Mouse (Mus musculus) forebrain, embryonic 16.5 days (tissue): ENCODE measurements around the gene Batf3. TPM values are rescaled to one million over a fixed set of nuclear protein-coding genes. Genes with fewer than 3 reads are reported as not detected.

Experiments
- ATAC-seq: fragments of 200-750 bp; cut with Nextera tagmentation; 2 replicates; pipeline ENCODE4 v1.8.0; 2017; ENCODE audit warnings: mild to moderate bottlenecking, moderate library complexity
- H3K27ac ChIP-seq: fragments of 300-500 bp; sonication (generic); 2 replicates; pipeline ENCODE4 v1.5.1; 2014; ENCODE audit warnings: low read length, control low read depth
- H3K27me3 ChIP-seq: fragments of 300-500 bp; sonication (generic); replicated peaks from 2 replicates; pipeline ENCODE4 v1.6.1; 2014; ENCODE audit warnings: low read length; ENCODE audit not compliant: control insufficient read depth, insufficient read depth
- H3K36me3 ChIP-seq: fragments of 300-500 bp; sonication (generic); 2 replicates; pipeline ENCODE4 v1.6.1; 2014; ENCODE audit not compliant: control insufficient read depth, insufficient read depth
- H3K4me1 ChIP-seq: fragments of 300-500 bp; sonication (generic); replicated peaks from 2 replicates; pipeline ENCODE4 v1.6.1; 2014; ENCODE audit warnings: low read length; ENCODE audit not compliant: control insufficient read depth, insufficient read depth
- H3K4me2 ChIP-seq: fragments of 300-500 bp; sonication (generic); 2 replicates; pipeline ENCODE4 v1.6.1; 2014; ENCODE audit warnings: mild to moderate bottlenecking, low read length, control low read depth
- H3K4me3 ChIP-seq: fragments of 300-500 bp; sonication (generic); replicated peaks from 2 replicates; pipeline ENCODE4 v1.5.1; 2014; ENCODE audit warnings: mild to moderate bottlenecking, low read length, control low read depth
- H3K9ac ChIP-seq: fragments of 300-500 bp; sonication (generic); replicated peaks from 2 replicates; pipeline ENCODE4 v1.6.1; 2014; ENCODE audit warnings: low read depth, low read length, control low read depth
- H3K9me3 ChIP-seq: fragments of 300-500 bp; sonication (generic); 2 replicates; pipeline ENCODE4 v1.6.1; 2016; ENCODE audit warnings: low read length; ENCODE audit not compliant: control insufficient read depth
- WGBS: fragments of 180-500 bp; shearing (Covaris S2); extraction: QIAGEN DNeasy Blood & Tissue Kit; methylation state at CpG from one replicate; pipeline ENCODE4 v1.1.7; 2014; 5-methylcytosine and 5-hydroxymethylcytosine counted together
- polyA plus RNA-seq: library from polyadenylated mRNA; unstranded; fragments of >200 nt; fragmentation: Nextera tagmentation; extraction: Ambion mirVana; gene quantifications from 2 replicates; pipeline ENCODE4 v1.2.1, GENCODE M21; 2015

Batf3 gene
- polyA plus RNA-seq, 1 experiment from 2014 or later: 2.0 TPM

DNA sequence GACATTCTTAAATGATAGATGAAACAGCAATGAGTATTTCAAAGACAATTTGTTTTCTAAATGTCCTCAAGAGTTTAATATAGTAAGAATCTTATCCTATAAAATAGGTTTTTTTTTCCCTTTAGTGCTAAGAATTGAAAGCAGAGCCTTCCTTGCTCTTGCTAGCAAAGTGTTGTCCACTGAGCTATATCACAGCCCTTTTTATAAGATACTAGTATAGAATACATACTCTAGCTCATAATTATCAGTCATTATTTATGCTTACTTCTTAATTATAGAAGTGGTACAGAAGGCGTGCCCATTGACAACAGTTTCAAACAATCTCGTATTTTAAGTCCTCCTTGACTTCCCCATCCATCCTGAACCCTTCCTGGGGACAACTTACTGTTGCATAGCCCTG lies 33.1 kb upstream of the Batf3 start:
- no peaks in the 10 kb centered on the region for H3K36me3 ChIP-seq
- H3K27me3 ChIP-seq: no peaks in the 10 kb centered on the region
- H3K4me2 ChIP-seq: no peak overlapping the region
- peaks cover 13% of the 10 kb centered on the region for H3K4me1 ChIP-seq
- H3K27ac ChIP-seq: no peak overlapping the region
- ATAC-seq: no peak
- H3K9me3 ChIP-seq: no peaks in the 10 kb centered on the region
- H3K4me3 ChIP-seq: no peak overlapping the region
- 86% methylated on average over 2 of the region's 2 CpGs for WGBS
- H3K9ac ChIP-seq: no peak overlapping the region

DNA sequence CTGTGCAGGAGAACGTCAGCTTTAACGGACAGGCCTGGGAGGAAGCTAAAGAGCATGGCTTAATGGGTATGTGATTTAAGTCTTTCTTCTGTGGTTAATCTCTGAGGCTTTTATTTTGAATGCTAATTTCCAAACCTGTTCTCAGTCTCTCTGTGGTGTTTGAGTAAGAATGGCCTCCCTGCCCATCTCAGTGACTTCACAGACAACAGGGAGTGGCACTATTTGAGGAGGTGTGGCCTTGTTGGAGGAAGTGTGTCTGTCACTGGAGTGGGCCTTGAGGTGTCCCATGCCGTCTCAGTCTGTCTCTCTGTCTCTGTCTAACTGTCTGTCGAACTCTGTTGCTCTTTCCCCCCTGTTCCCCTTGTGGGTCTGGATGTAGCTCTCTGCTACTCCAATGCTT lies 32.5 kb upstream of the Batf3 start:
- H3K4me1 ChIP-seq: peaks cover 13% of the 10 kb centered on the region
- no peak for ATAC-seq

DNA sequence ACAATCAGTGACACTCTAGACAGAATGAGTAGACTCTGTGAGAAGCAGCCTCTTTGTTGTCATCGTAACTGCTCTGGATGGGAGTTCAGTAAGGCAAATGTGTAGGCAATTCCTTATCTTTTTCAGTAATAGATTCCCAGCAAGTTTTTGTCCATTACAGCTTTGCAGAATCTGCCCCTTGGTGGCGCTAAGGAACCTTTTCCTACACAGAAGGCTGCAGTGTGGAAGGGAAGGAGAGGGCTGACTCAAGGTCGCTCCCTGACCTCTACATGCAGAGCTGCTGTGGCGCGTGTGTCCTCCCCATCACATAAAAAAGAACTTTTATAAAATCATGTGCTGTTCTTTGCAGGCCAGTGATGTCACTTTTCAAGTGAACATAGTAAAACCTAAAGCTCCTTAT lies 29.3 kb upstream of the Batf3 start:
- ATAC-seq: no peak
- Histone ChIP-seq H3K27me3 (no peaks in the 10 kb centered on the region), H3K36me3 (0 out of 2 replicates have a peak, but pooled peaks cover 2% of the 10 kb centered on the region), H3K4me3 (no peak overlapping the region), H3K9ac (no peak overlapping the region), H3K9me3 (no peaks in the 10 kb centered on the region), H3K4me1 (peaks cover 6% of the 10 kb centered on the region), H3K27ac (no peak overlapping the region), H3K4me2 (no peak overlapping the region)
- 86% methylated on average over 5 of the region's 5 CpGs for WGBS

More for the DNA sequence above, 32.5 kb upstream of the Batf3 start:
- no peak overlapping the region for H3K9ac ChIP-seq
- no peak overlapping the region for H3K4me3 ChIP-seq
- H3K27ac ChIP-seq: no peak overlapping the region
- H3K36me3 ChIP-seq: no peaks in the 10 kb centered on the region
- no peak overlapping the region for H3K4me2 ChIP-seq
- H3K9me3 ChIP-seq: no peaks in the 10 kb centered on the region
- WGBS: 82% methylated on average over 4 of the region's 4 CpGs
- no peaks in the 10 kb centered on the region for H3K27me3 ChIP-seq

- 0 out of 2 replicates have a peak, but pooled peaks cover 2% of the 10 kb centered on the region for H3K36me3 ChIP-seq
- H3K4me2 ChIP-seq: no peak overlapping the region
- no peak overlapping the region for H3K4me3 ChIP-seq
- H3K9me3 ChIP-seq: no peaks in the 10 kb centered on the region
- no peaks in the 10 kb centered on the region for H3K4me1 ChIP-seq
- WGBS: 84% methylated on average over 4 of the region's 4 CpGs
- ATAC-seq: no peak
- no peak overlapping the region for H3K9ac ChIP-seq
- no peak overlapping the region for H3K27ac ChIP-seq
- H3K27me3 ChIP-seq: no peaks in the 10 kb centered on the region
These were observed 27.4 kb upstream of the Batf3 start for GRCm38 (mm10) chr1:191070259-191070658.

DNA sequence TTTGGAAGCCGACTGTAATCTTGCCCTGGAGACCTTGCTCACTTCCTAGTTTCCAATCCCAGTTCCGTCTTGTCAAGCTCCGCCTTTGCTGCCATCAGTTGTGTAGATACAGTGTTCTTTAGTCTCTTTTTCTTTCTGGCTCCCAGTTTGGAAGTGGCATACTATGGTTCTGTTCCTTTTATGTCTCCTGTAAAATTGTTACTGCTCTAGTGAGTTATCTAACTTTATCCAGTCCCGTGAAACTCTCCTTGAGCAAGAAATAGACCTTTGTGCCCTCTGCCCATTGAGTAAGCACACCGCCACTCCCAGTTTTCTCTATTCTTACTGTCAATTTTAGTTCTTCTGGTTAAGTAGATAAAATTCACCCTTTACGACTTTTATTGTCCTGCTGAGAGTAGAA lies 26.0 kb upstream of the Batf3 start:
- WGBS: 92% methylated on average over 6 of the region's 6 CpGs
- Histone ChIP-seq H3K27me3 (no peaks in the 10 kb centered on the region), H3K4me2 (no peak overlapping the region), H3K9me3 (no peaks in the 10 kb centered on the region), H3K4me1 (no peaks in the 10 kb centered on the region), H3K36me3 (0 out of 2 replicates have a peak, but pooled peaks cover 2% of the 10 kb centered on the region), H3K27ac (no peak overlapping the region), H3K9ac (no peak overlapping the region), H3K4me3 (no peak overlapping the region)
- ATAC-seq: no peak

DNA sequence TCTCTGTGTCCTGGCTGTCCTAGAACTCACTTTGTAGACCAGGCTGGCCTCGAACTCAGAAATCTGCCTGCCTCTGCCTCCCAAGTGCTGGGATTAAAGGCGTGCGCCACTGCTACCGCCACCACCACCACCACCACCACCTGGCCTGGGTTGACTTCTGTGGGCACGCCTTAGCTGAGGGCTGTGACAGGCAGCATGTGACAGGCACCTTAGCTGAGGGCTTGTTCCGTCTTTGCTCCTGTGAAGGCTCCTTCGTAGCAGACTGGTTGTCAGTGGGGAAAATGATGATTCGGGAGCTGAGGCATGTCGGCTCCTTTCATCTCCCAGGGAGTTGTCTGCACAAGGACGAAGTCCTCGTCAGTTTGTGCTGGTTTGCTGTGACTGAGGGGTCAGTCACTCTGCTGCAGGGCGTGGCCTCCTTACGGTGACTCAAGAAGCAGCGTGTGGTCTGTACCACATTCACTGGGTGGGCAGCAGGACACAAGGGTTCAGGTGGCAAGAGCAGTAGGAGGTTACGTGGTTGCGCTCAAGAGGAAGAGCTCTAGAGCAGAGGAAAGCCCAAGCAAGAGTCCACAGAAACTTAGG lies 25.2 kb upstream of the Batf3 start:
- 0 out of 2 replicates have a peak, but pooled peaks cover 4% of the 10 kb centered on the region for H3K36me3 ChIP-seq
- 93% methylated on average over 16 of the region's 16 CpGs for WGBS

DNA sequence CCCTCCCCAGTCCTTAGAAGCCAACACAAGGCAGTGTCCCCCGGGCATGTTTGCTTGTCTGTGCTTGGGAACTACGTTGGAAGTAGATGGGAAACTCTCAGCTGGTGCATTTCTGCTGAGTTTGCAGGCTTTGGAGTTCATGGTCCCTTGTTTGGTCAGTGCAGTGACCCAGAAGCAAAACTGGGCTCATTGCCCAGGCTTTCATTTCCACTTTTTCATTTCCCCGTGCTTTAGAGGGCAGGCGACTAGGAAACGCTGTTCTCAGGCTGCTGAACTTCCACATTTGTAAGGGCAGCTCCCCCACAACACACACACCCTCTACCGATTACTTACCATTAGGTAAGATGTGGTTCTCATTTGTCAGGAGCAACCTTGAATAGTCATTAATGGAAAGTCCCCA lies 24.6 kb upstream of the Batf3 start:
- no peak for ATAC-seq
- Histone ChIP-seq H3K4me3 (no peak overlapping the region), H3K36me3 (0 out of 2 replicates have a peak, but pooled peaks cover 4% of the 10 kb centered on the region), H3K27ac (no peak overlapping the region), H3K4me2 (no peak overlapping the region), H3K4me1 (no peaks in the 10 kb centered on the region), H3K9me3 (no peaks in the 10 kb centered on the region), H3K9ac (no peak overlapping the region), H3K27me3 (no peaks in the 10 kb centered on the region)
- 54% methylated on average over 6 of the region's 6 CpGs for WGBS

More for the DNA sequence above, 25.2 kb upstream of the Batf3 start:
- H3K27me3 ChIP-seq: no peaks in the 10 kb centered on the region
- no peak overlapping the region for H3K4me2 ChIP-seq
- H3K4me1 ChIP-seq: no peaks in the 10 kb centered on the region
- no peaks in the 10 kb centered on the region for H3K9me3 ChIP-seq
- no peak for ATAC-seq
- H3K9ac ChIP-seq: no peak overlapping the region
- H3K4me3 ChIP-seq: no peak overlapping the region
- H3K27ac ChIP-seq: no peak overlapping the region

GRCm38 (mm10) chr1:191073486-191073885 lies 24.2 kb upstream of the Batf3 start:
- no peak overlapping the region for H3K9ac ChIP-seq
- no peak for ATAC-seq
- no peaks in the 10 kb centered on the region for H3K4me1 ChIP-seq
- no peak overlapping the region for H3K27ac ChIP-seq
- no peaks in the 10 kb centered on the region for H3K9me3 ChIP-seq
- WGBS: 90% methylated on average over 4 of the region's 4 CpGs
- no peaks in the 10 kb centered on the region for H3K27me3 ChIP-seq
- no peak overlapping the region for H3K4me2 ChIP-seq
- H3K36me3 ChIP-seq: 0 out of 2 replicates have a peak, but pooled peaks cover 4% of the 10 kb centered on the region
- H3K4me3 ChIP-seq: no peak overlapping the region

DNA sequence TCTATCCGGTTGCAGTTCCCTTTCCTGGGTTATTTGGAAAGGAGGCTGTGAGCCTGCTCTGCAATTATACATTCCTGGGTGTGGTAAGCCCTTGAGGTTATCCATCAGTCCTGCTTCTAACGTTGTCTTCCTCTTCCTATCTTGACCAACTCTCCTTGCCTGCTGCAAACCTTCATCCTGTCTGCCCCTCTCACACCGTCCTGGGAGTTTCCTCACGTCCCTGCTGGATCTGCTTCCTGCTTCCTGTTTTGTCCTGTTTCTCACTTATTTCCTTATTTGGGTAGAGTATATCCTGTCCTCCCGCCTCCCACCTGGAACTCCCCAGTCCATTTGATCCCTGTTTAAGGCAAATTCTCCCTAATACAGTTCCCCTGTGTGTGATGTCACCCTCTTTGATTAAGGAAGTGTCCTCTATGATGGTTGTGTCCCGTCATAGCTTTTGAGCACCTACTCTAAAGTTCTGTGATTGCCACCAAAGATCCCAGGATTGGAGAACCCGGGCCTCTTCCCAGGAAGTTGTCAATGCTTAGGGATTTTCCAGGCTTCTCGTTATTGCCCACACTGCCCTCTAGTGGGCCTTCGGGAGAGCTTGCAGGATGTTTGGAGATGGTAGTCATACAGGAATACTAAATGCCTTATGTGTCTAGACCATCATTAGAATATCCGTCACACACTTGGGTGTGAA lies 22.3 kb upstream of the Batf3 start:
- 0 out of 2 replicates have a peak, but pooled peaks have one; percentile 15 for ATAC-seq
- no peaks in the 10 kb centered on the region for H3K4me1 ChIP-seq
- 0 out of 2 replicates have a peak, but pooled peaks cover 4% of the 10 kb centered on the region for H3K36me3 ChIP-seq
- H3K27me3 ChIP-seq: no peaks in the 10 kb centered on the region
- H3K4me3 ChIP-seq: no peak overlapping the region
- 67% methylated on average over 10 of the region's 10 CpGs for WGBS
- no peak overlapping the region for H3K27ac ChIP-seq
- no peak overlapping the region for H3K9ac ChIP-seq
- H3K9me3 ChIP-seq: no peaks in the 10 kb centered on the region
- no peak overlapping the region for H3K4me2 ChIP-seq
